Mouse (Mus musculus): ENCODE data around the gene Sept6. TPM values are rescaled to one million over a fixed set of nuclear protein-coding genes. Genes with fewer than 3 reads are reported as not detected.

The Sept6 gene
- polyA plus RNA-seq, 1 experiment from 2014 or later = 18.6 TPM

DNA sequence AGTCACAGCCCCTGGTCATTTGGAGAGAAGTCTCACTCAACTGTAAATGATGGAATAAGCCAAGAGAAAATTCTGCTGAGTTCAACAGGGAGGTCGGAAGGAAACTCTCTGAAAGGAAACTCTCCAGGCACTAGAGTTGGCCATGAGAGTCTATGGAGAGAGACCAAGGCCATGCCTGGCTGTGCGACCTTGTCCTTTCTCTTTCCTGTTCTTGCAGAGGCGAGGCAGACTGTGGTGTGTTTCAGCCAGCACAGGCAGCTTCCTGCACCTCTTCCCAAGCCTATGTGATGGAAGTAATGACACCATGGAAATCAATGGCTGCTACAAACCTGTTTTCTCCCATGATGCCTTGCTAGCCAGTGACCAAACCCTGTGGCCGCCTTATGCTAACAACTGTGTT is 20.4 kb downstream of the Sept6 start:
- 74% methylated on average over 4 of the region's 4 CpGs for WGBS
- no peak for ATAC-seq (ENCODE audit: insufficient read depth)
- Histone ChIP-seq H3K4me2 (no peak overlapping the region), H3K4me1 (ENCODE audit: insufficient read depth) (no peaks in the 10 kb centered on the region), H3K36me3 (ENCODE audit: insufficient read depth) (no peaks in the 10 kb centered on the region), H3K27me3 (ENCODE audit: insufficient read depth, low read length) (no peaks in the 10 kb centered on the region), H3K9ac (no peak overlapping the region), H3K27ac (ENCODE audit: low read depth) (no peak overlapping the region), H3K9me3 (ENCODE audit: low read depth, low read length) (no peaks in the 10 kb centered on the region), H3K4me3 (ENCODE audit: low read depth, low read length) (no peak overlapping the region)
- no peak for TF ChIP-seq CTCF (IDR thresholded peaks at IDR 0.05; ENCODE audit: low read depth)
- DNase-seq = no peak

GRCm38 (mm10) chrX:36969501-36969900 is 22.1 kb downstream of the Sept6 start:
- 73% methylated on average over 4 of the region's 4 CpGs for WGBS
- ATAC-seq (ENCODE audit: insufficient read depth) (no peak), DNase-seq (no peak)
- no peak for TF ChIP-seq CTCF (IDR thresholded peaks at IDR 0.05; ENCODE audit: low read depth)
- H3K4me1 ChIP-seq (ENCODE audit: insufficient read depth) = no peaks in the 10 kb centered on the region
- H3K36me3 ChIP-seq (ENCODE audit: insufficient read depth) = no peaks in the 10 kb centered on the region
- H3K27me3 ChIP-seq (ENCODE audit: insufficient read depth, low read length) = no peaks in the 10 kb centered on the region
- no peak overlapping the region for H3K27ac ChIP-seq (ENCODE audit: low read depth)
- no peaks in the 10 kb centered on the region for H3K9me3 ChIP-seq (ENCODE audit: low read depth, low read length)
- no peak overlapping the region for H3K4me2 ChIP-seq
- no peak overlapping the region for H3K4me3 ChIP-seq (ENCODE audit: low read depth, low read length)
- no peak overlapping the region for H3K9ac ChIP-seq

DNA sequence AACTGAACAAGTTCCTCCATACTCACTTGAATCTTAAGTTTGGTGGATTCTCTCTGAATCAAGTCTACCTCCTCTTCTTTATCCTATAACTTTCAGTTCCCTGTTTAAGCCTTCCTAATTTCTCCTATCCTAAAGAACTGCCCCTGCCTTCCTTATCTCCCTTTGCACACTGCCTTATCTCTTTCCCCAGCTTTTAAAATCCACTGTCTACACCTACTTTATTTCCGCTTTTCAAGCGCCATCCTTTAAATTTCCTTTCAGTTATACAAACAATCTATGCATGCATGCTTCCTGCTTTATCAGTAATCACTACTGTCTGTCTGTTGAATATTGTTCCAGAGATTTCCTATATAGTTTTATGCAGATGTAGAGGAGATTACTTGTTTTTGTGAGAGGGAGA is 34.9 kb downstream of the Sept6 start:
- Histone ChIP-seq H3K36me3 (ENCODE audit: insufficient read depth) (no peaks in the 10 kb centered on the region), H3K4me3 (ENCODE audit: low read depth, low read length) (no peak overlapping the region), H3K4me2 (no peak overlapping the region), H3K4me1 (ENCODE audit: insufficient read depth) (no peaks in the 10 kb centered on the region), H3K9ac (no peak overlapping the region), H3K27me3 (ENCODE audit: insufficient read depth, low read length) (no peaks in the 10 kb centered on the region), H3K27ac (ENCODE audit: low read depth) (no peak overlapping the region), H3K9me3 (ENCODE audit: low read depth, low read length) (no peaks in the 10 kb centered on the region)
- WGBS = 61% methylated on average over 2 of the region's 2 CpGs
- no peak for TF ChIP-seq CTCF (IDR thresholded peaks at IDR 0.05; ENCODE audit: low read depth)
- ATAC-seq (ENCODE audit: insufficient read depth) (no peak), DNase-seq (no peak)

- peak; percentile 23 for DNase-seq
- TF ChIP-seq CTCF (IDR thresholded peaks at IDR 0.05; ENCODE audit: low read depth) = no peak
- no peak overlapping the region for H3K4me2 ChIP-seq
- no peak overlapping the region for H3K4me3 ChIP-seq (ENCODE audit: low read depth, low read length)
- 65% methylated on average over 3 of the region's 3 CpGs for WGBS
- H3K27ac ChIP-seq (ENCODE audit: low read depth) = no peak overlapping the region
- no peaks in the 10 kb centered on the region for H3K27me3 ChIP-seq (ENCODE audit: insufficient read depth, low read length)
- no peak overlapping the region for H3K9ac ChIP-seq
- H3K4me1 ChIP-seq (ENCODE audit: insufficient read depth) = peaks cover 3% of the 10 kb centered on the region; the same call in 1 of the 2 replicates
- no peaks in the 10 kb centered on the region for H3K9me3 ChIP-seq (ENCODE audit: low read depth, low read length)
- no peaks in the 10 kb centered on the region for H3K36me3 ChIP-seq (ENCODE audit: insufficient read depth)
- ATAC-seq (ENCODE audit: insufficient read depth) = no peak
Measured at GRCm38 (mm10) chrX:36941106-36941505, 50.5 kb downstream of the Sept6 start.

GRCm38 (mm10) chrX:36939806-36940413 is 51.7 kb downstream of the Sept6 start:
- DNase-seq = peak; percentile 92
- Histone ChIP-seq H3K4me3 (ENCODE audit: low read depth, low read length) (no peak overlapping the region), H3K27ac (ENCODE audit: low read depth) (peak overlapping the region; percentile 18; the same call in 1 of the 2 replicates), H3K9ac (no peak overlapping the region), H3K4me1 (ENCODE audit: insufficient read depth) (peaks cover 3% of the 10 kb centered on the region; the same call in 1 of the 2 replicates), H3K27me3 (ENCODE audit: insufficient read depth, low read length) (no peaks in the 10 kb centered on the region), H3K4me2 (no peak overlapping the region), H3K9me3 (ENCODE audit: low read depth, low read length) (no peaks in the 10 kb centered on the region), H3K36me3 (ENCODE audit: insufficient read depth) (no peaks in the 10 kb centered on the region)
- WGBS = 50% methylated on average over 4 of the region's 4 CpGs
- peak; percentile 97 for ATAC-seq (ENCODE audit: insufficient read depth)
- no peak for TF ChIP-seq CTCF (IDR thresholded peaks at IDR 0.05; ENCODE audit: low read depth)

DNA sequence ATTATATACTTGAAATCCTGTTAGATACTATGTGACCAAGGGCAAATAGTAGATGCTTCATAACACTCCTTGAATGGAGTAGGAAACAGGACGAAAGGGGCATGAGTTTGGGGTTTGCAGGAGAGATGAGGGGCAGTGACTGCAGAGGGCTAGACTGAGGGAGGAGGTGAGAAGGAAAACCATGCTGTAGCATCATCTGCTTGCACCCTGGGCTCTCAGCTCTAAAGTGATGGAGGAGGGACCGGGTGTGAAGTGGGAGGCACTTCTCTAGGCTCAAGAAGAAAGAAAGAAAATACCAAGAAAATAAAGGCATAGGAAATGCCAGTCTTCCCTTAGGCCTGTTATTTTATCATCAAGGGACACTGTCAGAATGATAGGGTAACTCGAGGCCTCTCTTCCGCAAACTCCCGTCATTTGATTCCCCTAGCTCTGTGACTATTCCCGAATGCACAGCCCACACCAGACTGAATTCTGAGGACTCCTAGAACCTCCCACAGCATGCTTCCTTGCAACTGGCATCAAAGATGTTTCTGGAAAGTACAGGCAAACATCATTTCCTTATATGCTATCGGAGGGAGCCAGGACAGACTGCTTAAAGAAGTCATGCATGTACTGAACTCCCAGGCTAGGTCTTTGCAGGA is 56.1 kb downstream of the Sept6 start:
- Histone ChIP-seq H3K27ac (ENCODE audit: low read depth) (no peak overlapping the region), H3K9me3 (ENCODE audit: low read depth, low read length) (no peaks in the 10 kb centered on the region), H3K4me1 (ENCODE audit: insufficient read depth) (peaks cover 3% of the 10 kb centered on the region; the same call in 1 of the 2 replicates), H3K27me3 (ENCODE audit: insufficient read depth, low read length) (no peaks in the 10 kb centered on the region), H3K4me2 (no peak overlapping the region), H3K9ac (no peak overlapping the region), H3K4me3 (ENCODE audit: low read depth, low read length) (no peak overlapping the region), H3K36me3 (ENCODE audit: insufficient read depth) (no peaks in the 10 kb centered on the region)
- no peak for DNase-seq
- no peak for ATAC-seq (ENCODE audit: insufficient read depth)
- 57% methylated on average over 7 of the region's 7 CpGs for WGBS
- TF ChIP-seq CTCF (IDR thresholded peaks at IDR 0.05; ENCODE audit: low read depth) = no peak

DNA sequence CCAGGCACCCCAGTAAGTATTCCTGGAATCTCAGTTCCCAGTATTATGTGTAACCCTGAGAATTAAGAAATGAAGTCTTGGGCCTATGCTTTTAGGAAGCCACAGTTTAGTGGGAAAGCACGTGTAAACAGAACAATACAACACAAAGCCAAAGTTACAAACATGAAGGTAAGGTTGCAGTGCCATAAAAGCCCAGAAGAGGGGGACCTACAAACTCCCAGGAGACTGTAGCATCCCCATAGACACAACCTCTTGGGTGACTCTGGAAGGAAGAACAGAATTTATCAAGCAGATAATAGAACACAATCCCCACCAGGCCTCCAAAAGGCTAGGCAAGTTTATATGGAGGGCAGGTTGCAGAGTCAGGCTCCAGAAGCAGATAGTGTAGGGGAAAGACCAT is 61.0 kb downstream of the Sept6 start:
- 50% methylated on average over 1 of the region's 1 CpGs for WGBS
- Histone ChIP-seq H3K9me3 (ENCODE audit: low read depth, low read length) (no peaks in the 10 kb centered on the region), H3K4me2 (no peak overlapping the region), H3K9ac (no peak overlapping the region), H3K4me3 (ENCODE audit: low read depth, low read length) (no peak overlapping the region), H3K27ac (ENCODE audit: low read depth) (no peak overlapping the region), H3K4me1 (ENCODE audit: insufficient read depth) (no peaks in the 10 kb centered on the region), H3K27me3 (ENCODE audit: insufficient read depth, low read length) (no peaks in the 10 kb centered on the region), H3K36me3 (ENCODE audit: insufficient read depth) (no peaks in the 10 kb centered on the region)
- peak; percentile 43; the same call in 1 of the 2 replicates for TF ChIP-seq CTCF (IDR thresholded peaks at IDR 0.05; ENCODE audit: low read depth)
- ATAC-seq (ENCODE audit: insufficient read depth) (no peak), DNase-seq (peak; percentile 42)
